Mouse (Mus musculus): ENCODE measurements at regions not wholly inside any gene's neighbourhood (a gene's known extent, or its start where the extent isn't known, plus 50 kb on each side); places are given as distances from the start of the nearest gene placed in this dataset.

GRCm38 (mm10) chr2:79061645-79062044, 193.6 kb upstream of the Itga4 start:
- TF ChIP-seq CTCF (IDR thresholded peaks at IDR 0.05; ENCODE audit: low read depth): no peak
- no peak for TF ChIP-seq EP300 (IDR thresholded peaks at IDR 0.05; ENCODE audit: low read depth)

All from liver, postnatal 0 days (tissue).